Mouse (Mus musculus): ENCODE measurements around the gene Ankrd39.

GRCm38 (mm10) chr1:36518259-36518658, 29.0 kb downstream of the Ankrd39 start:
- TF ChIP-seq EP300 (IDR thresholded peaks at IDR 0.05; ENCODE audit: insufficient read depth, low read depth, low read length) (no peak), POLR2A (IDR thresholded peaks at IDR 0.05; ENCODE audit: insufficient read depth, low read depth, low read length) (no peak)
